Mouse (Mus musculus): ENCODE measurements at regions not wholly inside any gene's neighbourhood (a gene's known extent, or its start where the extent isn't known, plus 50 kb on each side); places are given as distances from the start of the nearest gene placed in this dataset.

GRCm38 (mm10) chr11:31753711-31754161 lies 82.1 kb upstream of the Bod1 start:
- DNase-seq (ENCODE audit: low spot score) (no peak), ATAC-seq (ENCODE audit: low read depth) (no peak)
- WGBS, result 57% methylated on average over 5 of the region's 5 CpGs

GRCm38 (mm10) chr11:31754416-31754815 lies 82.7 kb upstream of the Bod1 start:
- Histone ChIP-seq H3K36me3 (ENCODE audit: control insufficient read depth, insufficient read depth, low read length) (no peaks in the 10 kb centered on the region), H3K4me3 (ENCODE audit: low read depth, low read length) (no peak overlapping the region), H3K4me1 (ENCODE audit: control insufficient read depth, insufficient read depth, low read length) (no peaks in the 10 kb centered on the region), H3K9ac (ENCODE audit: low read depth, low read length) (no peak overlapping the region), H3K27me3 (replicated peaks; ENCODE audit: control insufficient read depth, insufficient read depth, low read length) (no peaks in the 10 kb centered on the region), H3K27ac (replicated peaks; ENCODE audit: low read depth, low read length) (no peak overlapping the region), H3K4me2 (ENCODE audit: low read depth, low read length) (no peak overlapping the region), H3K9me3 (ENCODE audit: control insufficient read depth, low read length) (no peaks in the 10 kb centered on the region)
- DNase-seq (ENCODE audit: low spot score), result no peak
- ATAC-seq (ENCODE audit: low read depth), result no peak
- 66% methylated on average over 4 of the region's 4 CpGs for WGBS

More at GRCm38 (mm10) chr11:31753711-31754161, 82.1 kb upstream of the Bod1 start:
- no peak overlapping the region for H3K9ac ChIP-seq (ENCODE audit: low read depth, low read length)
- H3K36me3 ChIP-seq (ENCODE audit: control insufficient read depth, insufficient read depth, low read length), result no peaks in the 10 kb centered on the region
- no peak overlapping the region for H3K4me3 ChIP-seq (ENCODE audit: low read depth, low read length)
- H3K27ac ChIP-seq (replicated peaks; ENCODE audit: low read depth, low read length), result no peak overlapping the region
- H3K9me3 ChIP-seq (ENCODE audit: control insufficient read depth, low read length), result no peaks in the 10 kb centered on the region
- H3K27me3 ChIP-seq (replicated peaks; ENCODE audit: control insufficient read depth, insufficient read depth, low read length), result no peaks in the 10 kb centered on the region
- no peak overlapping the region for H3K4me2 ChIP-seq (ENCODE audit: low read depth, low read length)
- no peaks in the 10 kb centered on the region for H3K4me1 ChIP-seq (ENCODE audit: control insufficient read depth, insufficient read depth, low read length)

- no peaks in the 10 kb centered on the region for H3K36me3 ChIP-seq (ENCODE audit: control insufficient read depth, insufficient read depth, low read length)
- peak; percentile 29 for DNase-seq (ENCODE audit: low spot score)
- no peak overlapping the region for H3K4me3 ChIP-seq (ENCODE audit: low read depth, low read length)
- no peak overlapping the region for H3K27ac ChIP-seq (replicated peaks; ENCODE audit: low read depth, low read length)
- H3K27me3 ChIP-seq (replicated peaks; ENCODE audit: control insufficient read depth, insufficient read depth, low read length), result no peaks in the 10 kb centered on the region
- H3K9ac ChIP-seq (ENCODE audit: low read depth, low read length), result no peak overlapping the region
- no peaks in the 10 kb centered on the region for H3K9me3 ChIP-seq (ENCODE audit: control insufficient read depth, low read length)
- H3K4me1 ChIP-seq (ENCODE audit: control insufficient read depth, insufficient read depth, low read length), result peaks cover 11% of the 10 kb centered on the region; the same call in 1 of the 2 replicates
- 20% methylated on average over 3 of the region's 3 CpGs for WGBS
- ATAC-seq (ENCODE audit: low read depth), result no peak
- no peak overlapping the region for H3K4me2 ChIP-seq (ENCODE audit: low read depth, low read length)
Measured at GRCm38 (mm10) chr11:31755858-31756257, 84.2 kb upstream of the Bod1 start.

- Histone ChIP-seq H3K36me3 (ENCODE audit: control insufficient read depth, insufficient read depth, low read length) (no peaks in the 10 kb centered on the region), H3K27me3 (replicated peaks; ENCODE audit: control insufficient read depth, insufficient read depth, low read length) (no peaks in the 10 kb centered on the region), H3K27ac (replicated peaks; ENCODE audit: low read depth, low read length) (no peak overlapping the region), H3K4me1 (ENCODE audit: control insufficient read depth, insufficient read depth, low read length) (peaks cover 11% of the 10 kb centered on the region; the same call in 1 of the 2 replicates), H3K9ac (ENCODE audit: low read depth, low read length) (no peak overlapping the region), H3K4me3 (ENCODE audit: low read depth, low read length) (no peak overlapping the region), H3K4me2 (ENCODE audit: low read depth, low read length) (no peak overlapping the region), H3K9me3 (ENCODE audit: control insufficient read depth, low read length) (no peaks in the 10 kb centered on the region)
- ATAC-seq (ENCODE audit: low read depth) (no peak), DNase-seq (ENCODE audit: low spot score) (no peak)
- 79% methylated on average over 10 of the region's 10 CpGs for WGBS
Measured at GRCm38 (mm10) chr11:31756355-31757145, 84.9 kb upstream of the Bod1 start.

DNA sequence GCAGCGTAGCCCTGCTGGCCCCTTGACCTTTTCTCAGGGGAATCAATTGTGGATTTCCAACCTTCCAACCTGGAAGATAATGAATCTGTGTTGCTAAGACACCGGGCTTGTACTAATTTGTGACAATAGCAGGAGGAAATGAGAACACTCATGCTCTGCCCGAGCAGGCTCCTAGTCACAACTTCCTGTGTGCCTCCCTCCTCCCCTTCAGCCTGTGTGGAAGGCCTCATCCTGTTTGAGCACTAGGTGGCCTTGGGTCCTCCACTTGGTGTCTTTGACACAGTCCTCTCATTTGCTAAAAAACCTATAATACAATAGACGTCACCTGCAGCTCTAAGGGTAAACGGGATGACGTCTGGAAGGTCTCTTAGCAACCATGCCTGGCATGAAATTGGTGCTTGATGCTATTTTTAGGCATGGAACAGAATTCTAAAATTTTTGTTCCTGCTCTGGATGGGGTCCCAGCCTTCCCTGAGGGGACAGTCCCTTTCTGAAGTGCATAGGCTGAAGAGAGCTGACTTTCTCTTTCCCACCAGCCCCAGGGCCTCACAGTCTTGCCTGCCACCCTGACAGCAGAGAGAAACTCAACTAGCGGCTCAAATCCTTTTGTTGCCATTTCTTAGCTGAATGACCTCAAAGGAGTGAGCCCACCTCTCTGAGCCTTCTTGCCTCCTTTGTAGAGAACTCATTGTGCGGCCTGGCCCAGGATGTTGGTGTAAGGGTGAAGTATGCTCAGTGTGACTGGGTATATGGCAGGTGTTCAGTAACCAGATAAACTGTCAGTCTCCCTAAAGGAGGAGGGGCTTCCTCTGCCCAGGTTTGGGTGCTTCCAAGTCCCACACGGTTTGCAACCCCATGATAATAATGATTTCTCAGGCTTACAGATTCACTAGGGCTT lies 88.4 kb upstream of the Bod1 start:
- Histone ChIP-seq H3K27me3 (replicated peaks; ENCODE audit: control insufficient read depth, insufficient read depth, low read length) (no peaks in the 10 kb centered on the region), H3K9me3 (ENCODE audit: control insufficient read depth, low read length) (no peaks in the 10 kb centered on the region), H3K4me3 (ENCODE audit: low read depth, low read length) (no peak overlapping the region), H3K36me3 (ENCODE audit: control insufficient read depth, insufficient read depth, low read length) (no peaks in the 10 kb centered on the region), H3K9ac (ENCODE audit: low read depth, low read length) (0 out of 2 replicates have a peak overlapping the region, but pooled peaks have one; percentile 2), H3K4me2 (ENCODE audit: low read depth, low read length) (no peak overlapping the region), H3K4me1 (ENCODE audit: control insufficient read depth, insufficient read depth, low read length) (peaks cover 11% of the 10 kb centered on the region; the same call in 1 of the 2 replicates), H3K27ac (replicated peaks; ENCODE audit: low read depth, low read length) (no peak overlapping the region)
- DNase-seq (ENCODE audit: low spot score) (peak; percentile 22), ATAC-seq (ENCODE audit: low read depth) (no peak)
- 53% methylated on average over 9 of the region's 9 CpGs for WGBS

DNA sequence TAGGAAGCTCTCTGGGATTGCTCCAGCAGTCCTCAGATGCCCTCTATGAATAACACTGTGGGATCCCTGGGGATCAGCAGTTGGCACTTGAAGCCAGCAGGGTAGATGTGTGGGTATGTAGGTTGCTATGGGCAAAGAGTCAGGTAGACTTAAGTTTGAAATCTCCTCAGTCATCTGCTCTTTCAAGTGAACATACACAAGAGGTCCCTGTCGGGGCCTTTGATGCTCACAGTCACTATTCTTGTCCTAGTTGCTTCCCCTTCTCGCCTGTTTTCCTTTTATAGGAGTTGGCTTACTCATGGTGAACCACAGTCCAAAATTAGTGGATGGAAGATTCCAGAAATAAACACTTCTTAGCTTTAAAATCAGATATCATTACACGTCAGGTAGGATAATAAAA lies 92.2 kb upstream of the Bod1 start:
- ATAC-seq (ENCODE audit: low read depth) (no peak), DNase-seq (ENCODE audit: low spot score) (no peak)
- no peak overlapping the region for H3K9ac ChIP-seq (ENCODE audit: low read depth, low read length)
- H3K4me1 ChIP-seq (ENCODE audit: control insufficient read depth, insufficient read depth, low read length), result peaks cover 11% of the 10 kb centered on the region; the same call in 1 of the 2 replicates
- H3K36me3 ChIP-seq (ENCODE audit: control insufficient read depth, insufficient read depth, low read length), result no peaks in the 10 kb centered on the region
- no peak overlapping the region for H3K27ac ChIP-seq (replicated peaks; ENCODE audit: low read depth, low read length)
- H3K27me3 ChIP-seq (replicated peaks; ENCODE audit: control insufficient read depth, insufficient read depth, low read length), result no peaks in the 10 kb centered on the region
- no peak overlapping the region for H3K4me2 ChIP-seq (ENCODE audit: low read depth, low read length)
- no peaks in the 10 kb centered on the region for H3K9me3 ChIP-seq (ENCODE audit: control insufficient read depth, low read length)
- no peak overlapping the region for H3K4me3 ChIP-seq (ENCODE audit: low read depth, low read length)
- WGBS, result 75% methylated on average over 3 of the region's 3 CpGs

- no peaks in the 10 kb centered on the region for H3K9me3 ChIP-seq (ENCODE audit: control insufficient read depth, low read length)
- H3K9ac ChIP-seq (ENCODE audit: low read depth, low read length), result no peak overlapping the region
- ATAC-seq (ENCODE audit: low read depth), result no peak
- H3K4me1 ChIP-seq (ENCODE audit: control insufficient read depth, insufficient read depth, low read length), result no peaks in the 10 kb centered on the region; the same call in 1 of the 2 replicates
- no peak overlapping the region for H3K27ac ChIP-seq (replicated peaks; ENCODE audit: low read depth, low read length)
- WGBS, result 72% methylated on average over 5 of the region's 5 CpGs
- no peak overlapping the region for H3K4me2 ChIP-seq (ENCODE audit: low read depth, low read length)
- no peaks in the 10 kb centered on the region for H3K36me3 ChIP-seq (ENCODE audit: control insufficient read depth, insufficient read depth, low read length)
- no peak overlapping the region for H3K4me3 ChIP-seq (ENCODE audit: low read depth, low read length)
- no peak for DNase-seq (ENCODE audit: low spot score)
- no peaks in the 10 kb centered on the region for H3K27me3 ChIP-seq (replicated peaks; ENCODE audit: control insufficient read depth, insufficient read depth, low read length)
Measured at GRCm38 (mm10) chr11:31766296-31766695, 94.6 kb upstream of the Bod1 start.

DNA sequence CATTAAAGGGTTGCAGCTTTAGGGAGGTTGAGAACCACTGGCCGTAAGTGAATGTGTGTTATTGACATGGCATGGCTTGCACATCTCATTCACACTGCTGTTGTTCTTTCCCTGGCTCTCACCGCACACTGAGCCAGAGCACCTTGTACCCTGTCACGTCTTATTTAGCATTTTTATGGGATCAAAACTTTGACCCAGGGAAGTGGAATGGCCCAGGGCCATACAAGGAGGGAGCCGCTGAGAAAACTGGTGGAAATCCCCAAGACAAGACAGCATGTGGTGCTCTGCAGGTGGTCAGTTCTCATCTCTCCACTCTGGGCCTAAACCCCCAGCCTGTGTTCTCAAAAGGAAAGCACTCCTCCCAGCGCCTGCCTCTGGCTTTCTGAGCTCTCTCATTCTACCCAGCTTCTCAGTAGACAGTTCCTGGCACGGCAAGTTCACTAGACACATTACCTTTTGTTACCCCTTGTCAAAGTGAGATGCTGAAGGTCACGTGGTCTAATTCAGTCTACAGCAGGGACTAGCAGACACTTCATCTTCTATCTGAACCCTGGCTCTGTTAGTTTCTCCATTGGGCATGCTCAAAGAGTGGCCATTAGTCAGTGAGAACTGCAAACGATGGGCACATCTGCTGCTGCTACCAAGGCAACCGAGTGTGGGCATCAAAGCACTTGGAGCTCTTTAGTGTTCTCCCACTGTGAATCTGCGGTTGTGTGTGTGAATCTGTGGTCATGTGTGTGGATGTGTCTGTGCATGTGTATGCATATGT lies 96.2 kb upstream of the Bod1 start:
- no peaks in the 10 kb centered on the region; the same call in 1 of the 2 replicates for H3K4me1 ChIP-seq (ENCODE audit: control insufficient read depth, insufficient read depth, low read length)
- no peak overlapping the region for H3K4me3 ChIP-seq (ENCODE audit: low read depth, low read length)
- 53% methylated on average over 10 of the region's 10 CpGs for WGBS
- no peak overlapping the region for H3K4me2 ChIP-seq (ENCODE audit: low read depth, low read length)
- no peaks in the 10 kb centered on the region for H3K9me3 ChIP-seq (ENCODE audit: control insufficient read depth, low read length)
- H3K27me3 ChIP-seq (replicated peaks; ENCODE audit: control insufficient read depth, insufficient read depth, low read length), result no peaks in the 10 kb centered on the region
- DNase-seq (ENCODE audit: low spot score) (no peak), ATAC-seq (ENCODE audit: low read depth) (0 out of 2 replicates have a peak, but pooled peaks have one; percentile 41)
- no peak overlapping the region for H3K9ac ChIP-seq (ENCODE audit: low read depth, low read length)
- no peaks in the 10 kb centered on the region for H3K36me3 ChIP-seq (ENCODE audit: control insufficient read depth, insufficient read depth, low read length)
- no peak overlapping the region for H3K27ac ChIP-seq (replicated peaks; ENCODE audit: low read depth, low read length)
